Mouse (Mus musculus) liver, postnatal 0 days (tissue): ENCODE data around the gene Cep170.

Source experiments
- CTCF ChIP-seq: sonication (generic); IDR thresholded peaks from 2 replicates; pipeline ENCODE4 v1.5.1; 2016; ENCODE audit warnings: antibody characterized with exemption, low read depth
- EP300 ChIP-seq: IDR thresholded peaks from 2 replicates; pipeline ENCODE4 v1.6.1; 2016; ENCODE audit warnings: antibody characterized with exemption, low read depth, mild to moderate bottlenecking

DNA sequence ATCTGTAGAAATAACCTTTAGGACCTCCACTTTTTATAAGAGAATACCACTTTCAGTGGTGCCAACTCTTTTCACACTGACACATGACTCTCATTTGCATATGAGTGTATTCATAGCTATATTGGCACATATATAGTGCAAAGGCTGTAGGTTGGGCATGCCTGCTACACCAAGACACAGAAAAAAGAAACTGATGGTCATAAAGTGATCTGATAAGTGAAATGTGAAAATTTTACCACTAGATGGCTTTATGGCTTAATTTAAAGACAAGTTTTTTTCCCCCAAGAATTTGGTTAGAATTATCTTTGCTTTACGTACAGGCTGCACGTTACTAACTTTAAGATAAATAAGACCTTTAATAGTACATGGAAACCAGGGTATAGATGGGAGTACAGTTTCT, 51.6 kb downstream of the Cep170 start:
- TF ChIP-seq EP300 (no peak), CTCF (no peak)
